Mouse (Mus musculus): ENCODE data around the gene Sppl3. TPM values are rescaled to one million over a fixed set of nuclear protein-coding genes. Genes with fewer than 3 reads are reported as not detected.

Sppl3 gene
- polyA plus RNA-seq, 1 experiment from 2014 or later, result 25.7 TPM

- Histone ChIP-seq H3K27me3 (replicated peaks; ENCODE audit: control insufficient read depth, insufficient read depth, low read length) (no peaks in the 10 kb centered on the region), H3K4me1 (ENCODE audit: control insufficient read depth, insufficient read depth, low read length) (no peaks in the 10 kb centered on the region), H3K9ac (ENCODE audit: low read depth, low read length) (no peak overlapping the region), H3K4me3 (ENCODE audit: low read depth, low read length) (no peak overlapping the region), H3K27ac (replicated peaks; ENCODE audit: low read depth, low read length) (no peak overlapping the region), H3K36me3 (ENCODE audit: control insufficient read depth, insufficient read depth, low read length) (peaks cover 71% of the 10 kb centered on the region), H3K9me3 (ENCODE audit: control insufficient read depth, low read length) (no peaks in the 10 kb centered on the region), H3K4me2 (ENCODE audit: low read depth, low read length) (no peak overlapping the region)
- DNase-seq (ENCODE audit: low spot score), result no peak
- ATAC-seq (ENCODE audit: low read depth), result no peak
- 80% methylated on average over 11 of the region's 11 CpGs for WGBS
Observed at GRCm38 (mm10) chr5:115145253-115145968, 134.5 kb downstream of the Sppl3 start.

GRCm38 (mm10) chr5:115145976-115146746, 135.2 kb downstream of the Sppl3 start:
- 80% methylated on average over 6 of the region's 6 CpGs for WGBS
- no peak overlapping the region for H3K4me3 ChIP-seq (ENCODE audit: low read depth, low read length)
- H3K4me2 ChIP-seq (ENCODE audit: low read depth, low read length), result no peak overlapping the region
- DNase-seq (ENCODE audit: low spot score) (no peak), ATAC-seq (ENCODE audit: low read depth) (no peak)
- no peak overlapping the region for H3K27ac ChIP-seq (replicated peaks; ENCODE audit: low read depth, low read length)
- peaks cover 79% of the 10 kb centered on the region for H3K36me3 ChIP-seq (ENCODE audit: control insufficient read depth, insufficient read depth, low read length)
- H3K9me3 ChIP-seq (ENCODE audit: control insufficient read depth, low read length), result no peaks in the 10 kb centered on the region
- H3K4me1 ChIP-seq (ENCODE audit: control insufficient read depth, insufficient read depth, low read length), result no peaks in the 10 kb centered on the region
- H3K27me3 ChIP-seq (replicated peaks; ENCODE audit: control insufficient read depth, insufficient read depth, low read length), result no peaks in the 10 kb centered on the region
- H3K9ac ChIP-seq (ENCODE audit: low read depth, low read length), result no peak overlapping the region

GRCm38 (mm10) chr5:115146747-115147130, 135.8 kb downstream of the Sppl3 start:
- ATAC-seq (ENCODE audit: low read depth) (no peak), DNase-seq (ENCODE audit: low spot score) (no peak)
- no peaks in the 10 kb centered on the region for H3K4me1 ChIP-seq (ENCODE audit: control insufficient read depth, insufficient read depth, low read length)
- H3K4me3 ChIP-seq (ENCODE audit: low read depth, low read length), result no peak overlapping the region
- H3K4me2 ChIP-seq (ENCODE audit: low read depth, low read length), result no peak overlapping the region
- H3K27me3 ChIP-seq (replicated peaks; ENCODE audit: control insufficient read depth, insufficient read depth, low read length), result no peaks in the 10 kb centered on the region
- H3K9ac ChIP-seq (ENCODE audit: low read depth, low read length), result no peak overlapping the region
- H3K27ac ChIP-seq (replicated peaks; ENCODE audit: low read depth, low read length), result no peak overlapping the region
- H3K9me3 ChIP-seq (ENCODE audit: control insufficient read depth, low read length), result no peaks in the 10 kb centered on the region
- peaks cover 84% of the 10 kb centered on the region for H3K36me3 ChIP-seq (ENCODE audit: control insufficient read depth, insufficient read depth, low read length)

- H3K9me3 ChIP-seq (ENCODE audit: control insufficient read depth, low read length), result no peaks in the 10 kb centered on the region
- DNase-seq (ENCODE audit: low spot score), result no peak
- H3K9ac ChIP-seq (ENCODE audit: low read depth, low read length), result no peak overlapping the region
- no peak overlapping the region for H3K4me2 ChIP-seq (ENCODE audit: low read depth, low read length)
- H3K27ac ChIP-seq (replicated peaks; ENCODE audit: low read depth, low read length), result no peak overlapping the region
- WGBS, result 94% methylated on average over 3 of the region's 3 CpGs
- H3K27me3 ChIP-seq (replicated peaks; ENCODE audit: control insufficient read depth, insufficient read depth, low read length), result no peaks in the 10 kb centered on the region
- no peak overlapping the region for H3K4me3 ChIP-seq (ENCODE audit: low read depth, low read length)
- ATAC-seq (ENCODE audit: low read depth), result no peak
- peaks cover 83% of the 10 kb centered on the region for H3K36me3 ChIP-seq (ENCODE audit: control insufficient read depth, insufficient read depth, low read length)
- H3K4me1 ChIP-seq (ENCODE audit: control insufficient read depth, insufficient read depth, low read length), result no peaks in the 10 kb centered on the region; the same call in 1 of the 2 replicates
Observed at GRCm38 (mm10) chr5:115147388-115147787, 136.5 kb downstream of the Sppl3 start.

GRCm38 (mm10) chr5:115148378-115148777, 137.4 kb downstream of the Sppl3 start:
- peaks cover 78% of the 10 kb centered on the region for H3K36me3 ChIP-seq (ENCODE audit: control insufficient read depth, insufficient read depth, low read length)
- no peak overlapping the region for H3K4me3 ChIP-seq (ENCODE audit: low read depth, low read length)
- DNase-seq (ENCODE audit: low spot score), result no peak
- H3K9me3 ChIP-seq (ENCODE audit: control insufficient read depth, low read length), result no peaks in the 10 kb centered on the region
- H3K9ac ChIP-seq (ENCODE audit: low read depth, low read length), result no peak overlapping the region
- H3K27ac ChIP-seq (replicated peaks; ENCODE audit: low read depth, low read length), result no peak overlapping the region
- H3K4me2 ChIP-seq (ENCODE audit: low read depth, low read length), result no peak overlapping the region
- ATAC-seq (ENCODE audit: low read depth), result no peak
- H3K27me3 ChIP-seq (replicated peaks; ENCODE audit: control insufficient read depth, insufficient read depth, low read length), result no peaks in the 10 kb centered on the region
- H3K4me1 ChIP-seq (ENCODE audit: control insufficient read depth, insufficient read depth, low read length), result peaks cover 9% of the 10 kb centered on the region
- WGBS, result 92% methylated on average over 8 of the region's 8 CpGs

Other genes starting within 250 kb of the Sppl3 start
- 61.4 and 65.4 TPM in 2 replicates for gene Ankrd13a, start 236.5 kb upstream of the Sppl3 start, polyA plus RNA-seq (2014; fragmentation: Nextera tagmentation; extraction: Ambion mirVana)
- gene Git2, start 235.6 kb upstream of the Sppl3 start, polyA plus RNA-seq (2014; fragmentation: Nextera tagmentation; extraction: Ambion mirVana), result 40.1 and 42.0 TPM in 2 replicates
- 97.9 and 99.8 TPM in 2 replicates for gene 1500011B03Rik, start 187.7 kb upstream of the Sppl3 start, polyA plus RNA-seq (2014; fragmentation: Nextera tagmentation; extraction: Ambion mirVana)
- not detected in 2 replicates for gene 4930519G04Rik, start 157.5 kb upstream of the Sppl3 start, polyA plus RNA-seq (2014; fragmentation: Nextera tagmentation; extraction: Ambion mirVana)
- 0.22 and 0.31 TPM in 2 replicates for gene Gm9936, start 152.5 kb upstream of the Sppl3 start, polyA plus RNA-seq (2014; fragmentation: Nextera tagmentation; extraction: Ambion mirVana)
- gene Oasl2, start 114.2 kb upstream of the Sppl3 start, polyA plus RNA-seq (2014; fragmentation: Nextera tagmentation; extraction: Ambion mirVana), result 3.5 and 5.0 TPM in 2 replicates
- 0.56 and 0.85 TPM in 2 replicates for gene Oasl1, start 87.9 kb upstream of the Sppl3 start, polyA plus RNA-seq (2014; fragmentation: Nextera tagmentation; extraction: Ambion mirVana)
- 46.8 and 63.2 TPM in 2 replicates for gene 2210016L21Rik, start 69.0 kb upstream of the Sppl3 start, polyA plus RNA-seq (2014; fragmentation: Nextera tagmentation; extraction: Ambion mirVana)
- 0.10 TPM in 2 replicates for gene Hnf1a, start 40.0 kb upstream of the Sppl3 start, polyA plus RNA-seq (2014; fragmentation: Nextera tagmentation; extraction: Ambion mirVana)
- gene Gm10401, start 87.2 kb downstream of the Sppl3 start, polyA plus RNA-seq (2014; fragmentation: Nextera tagmentation; extraction: Ambion mirVana), result 53.2 and 54.0 TPM in 2 replicates
- gene Acads, start 108.2 kb downstream of the Sppl3 start, polyA plus RNA-seq (2014; fragmentation: Nextera tagmentation; extraction: Ambion mirVana), result 28.5 and 28.7 TPM in 2 replicates
- 32.2 and 35.4 TPM in 2 replicates for gene Unc119b, start 123.8 kb downstream of the Sppl3 start, polyA plus RNA-seq (2014; fragmentation: Nextera tagmentation; extraction: Ambion mirVana)
- 69.8 and 72.9 TPM in 2 replicates for gene Mlec, start 147.0 kb downstream of the Sppl3 start, polyA plus RNA-seq (2014; fragmentation: Nextera tagmentation; extraction: Ambion mirVana)
- 2.7 and 3.1 TPM in 2 replicates for gene Cabp1, start 183.2 kb downstream of the Sppl3 start, polyA plus RNA-seq (2014; fragmentation: Nextera tagmentation; extraction: Ambion mirVana)
- 82.6 and 95.5 TPM in 2 replicates for gene Pop5, start 224.7 kb downstream of the Sppl3 start, polyA plus RNA-seq (2014; fragmentation: Nextera tagmentation; extraction: Ambion mirVana)

Data from embryonic facial prominence, embryonic 14.5 days (tissue).